Mouse (Mus musculus): Measurements from ENCODE around the gene Trio. TPM values are rescaled to one million over a fixed set of nuclear protein-coding genes. Genes with fewer than 3 reads are reported as not detected.

Gene Trio
- total RNA-seq, 1 experiment from 2014 or later = 24.6 TPM

DNA sequence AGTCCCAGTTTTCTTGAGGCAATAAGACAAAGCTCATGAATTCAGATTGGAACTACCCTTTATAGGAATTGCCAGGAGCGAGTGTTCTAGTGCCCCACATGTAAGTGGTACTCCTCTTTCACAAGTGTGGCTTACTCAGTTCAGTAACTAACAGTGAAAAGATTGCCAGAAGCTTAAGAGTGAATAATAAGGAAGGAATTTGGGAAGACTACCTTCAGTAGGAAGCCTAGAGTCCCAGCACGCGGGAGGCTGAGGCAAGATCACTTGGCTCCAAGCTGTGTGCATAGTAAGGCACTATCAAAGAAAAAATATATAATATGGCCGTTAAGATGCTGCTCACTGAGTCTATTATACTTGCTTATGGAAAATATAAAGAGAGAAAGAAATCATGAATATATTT, 26.2 kb upstream of the Trio start:
- ATAC-seq (replicated peaks in 1 of 2; ENCODE audit: insufficient read depth in 1 of 2, low FRiP score in 2 of 2, low TSS enrichment in 1 of 2, low read depth in 1 of 2, poor library complexity in 2 of 2, severe bottlenecking in 2 of 2) = no peak

DNA sequence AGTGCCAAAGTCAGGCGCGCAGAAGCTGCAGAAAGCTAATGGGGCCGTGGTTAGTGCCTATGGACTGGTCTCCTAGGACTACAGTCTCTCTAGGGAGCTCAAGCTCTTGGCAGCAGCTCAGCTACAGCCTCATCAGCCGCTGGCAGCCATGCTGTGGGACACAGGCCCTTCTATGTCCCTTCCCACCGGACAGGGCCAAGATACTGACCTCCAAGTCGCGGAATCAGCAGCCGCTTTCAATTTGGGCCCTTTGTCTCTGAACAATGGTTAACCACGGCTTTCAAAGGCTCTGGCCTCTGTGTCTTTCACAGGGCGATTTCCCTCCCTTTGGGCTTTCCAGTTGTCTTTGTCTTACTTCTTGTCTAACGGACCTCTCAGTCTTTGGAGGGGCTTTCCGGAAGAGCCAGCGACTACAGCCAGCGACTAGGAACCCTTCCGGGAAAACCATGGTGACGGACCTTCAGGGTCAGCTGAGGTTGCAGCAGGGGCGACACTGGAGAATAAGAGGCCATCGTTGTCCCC, 25.5 kb upstream of the Trio start:
- ATAC-seq (replicated peaks in 1 of 2; ENCODE audit: insufficient read depth in 1 of 2, low FRiP score in 2 of 2, low TSS enrichment in 1 of 2, low read depth in 1 of 2, poor library complexity in 2 of 2, severe bottlenecking in 2 of 2) = no peak

- no peak for ATAC-seq (replicated peaks in 1 of 2; ENCODE audit: insufficient read depth in 1 of 2, low FRiP score in 2 of 2, low TSS enrichment in 1 of 2, low read depth in 1 of 2, poor library complexity in 2 of 2, severe bottlenecking in 2 of 2)
These were observed 22.1 kb upstream of the Trio start for GRCm38 (mm10) chr15:28047711-28048110.

DNA sequence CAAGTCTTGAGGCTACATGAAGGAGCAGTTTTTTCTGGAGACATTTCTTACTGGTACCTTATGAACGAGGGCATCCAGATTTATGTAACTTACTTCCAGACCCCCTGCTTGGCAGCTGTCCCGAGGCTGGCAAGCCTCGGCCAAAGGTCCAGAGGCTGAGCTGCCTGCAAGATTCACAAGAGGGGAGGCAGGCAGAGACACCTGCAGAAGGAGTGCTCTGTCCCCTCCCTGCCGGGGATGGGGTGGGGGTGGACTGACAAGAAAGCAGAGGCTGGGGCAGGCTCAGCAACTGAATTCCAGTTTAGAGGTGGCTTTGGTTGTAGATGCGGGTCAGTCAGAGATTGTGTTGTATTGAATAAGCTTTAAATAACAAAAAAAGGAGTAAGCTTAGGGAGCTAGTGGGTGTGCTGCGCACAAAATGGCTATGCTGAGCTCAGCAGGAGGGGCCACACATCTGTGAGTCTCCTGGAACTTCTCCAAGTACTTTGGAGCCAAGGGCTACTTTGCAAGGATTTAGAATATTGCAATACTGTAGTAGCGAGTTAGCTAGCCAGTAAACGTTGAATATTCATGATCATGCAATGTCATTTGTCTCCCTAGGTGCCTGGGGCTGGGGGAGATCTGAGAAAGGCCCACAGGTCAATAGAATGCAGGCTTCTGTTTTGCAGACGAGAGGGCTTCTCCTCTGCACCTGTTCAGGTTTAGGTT, 15.7 kb upstream of the Trio start:
- ATAC-seq (replicated peaks in 1 of 2; ENCODE audit: insufficient read depth in 1 of 2, low FRiP score in 2 of 2, low TSS enrichment in 1 of 2, low read depth in 1 of 2, poor library complexity in 2 of 2, severe bottlenecking in 2 of 2) = no peak

DNA sequence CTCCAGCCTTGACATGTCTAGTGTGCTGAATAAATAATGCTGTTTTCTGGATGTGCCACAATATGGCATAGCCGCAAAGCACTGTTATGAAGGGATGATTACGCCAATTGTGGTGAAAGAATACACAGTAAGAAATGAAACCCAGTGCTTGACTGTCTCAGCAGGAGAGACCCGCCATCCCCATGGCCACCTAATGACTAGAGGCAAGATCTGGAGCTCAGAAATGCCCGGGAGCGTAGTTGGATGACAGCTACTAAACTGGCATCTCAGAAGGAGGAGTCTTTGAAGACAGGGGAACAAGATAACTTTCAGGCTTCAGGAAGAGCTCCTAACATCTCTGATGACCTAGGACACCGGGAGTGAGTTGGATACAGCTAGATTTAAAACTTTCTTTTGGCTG, 12.0 kb upstream of the Trio start:
- ATAC-seq (replicated peaks in 1 of 2; ENCODE audit: insufficient read depth in 1 of 2, low FRiP score in 2 of 2, low TSS enrichment in 1 of 2, low read depth in 1 of 2, poor library complexity in 2 of 2, severe bottlenecking in 2 of 2) = no peak

GRCm38 (mm10) chr15:28035601-28036000, 10.0 kb upstream of the Trio start:
- no peak for ATAC-seq (replicated peaks in 1 of 2; ENCODE audit: insufficient read depth in 1 of 2, low FRiP score in 2 of 2, low TSS enrichment in 1 of 2, low read depth in 1 of 2, poor library complexity in 2 of 2, severe bottlenecking in 2 of 2)

GRCm38 (mm10) chr15:28034636-28035035, 9.0 kb upstream of the Trio start:
- no peak for ATAC-seq (replicated peaks in 1 of 2; ENCODE audit: insufficient read depth in 1 of 2, low FRiP score in 2 of 2, low TSS enrichment in 1 of 2, low read depth in 1 of 2, poor library complexity in 2 of 2, severe bottlenecking in 2 of 2)

DNA sequence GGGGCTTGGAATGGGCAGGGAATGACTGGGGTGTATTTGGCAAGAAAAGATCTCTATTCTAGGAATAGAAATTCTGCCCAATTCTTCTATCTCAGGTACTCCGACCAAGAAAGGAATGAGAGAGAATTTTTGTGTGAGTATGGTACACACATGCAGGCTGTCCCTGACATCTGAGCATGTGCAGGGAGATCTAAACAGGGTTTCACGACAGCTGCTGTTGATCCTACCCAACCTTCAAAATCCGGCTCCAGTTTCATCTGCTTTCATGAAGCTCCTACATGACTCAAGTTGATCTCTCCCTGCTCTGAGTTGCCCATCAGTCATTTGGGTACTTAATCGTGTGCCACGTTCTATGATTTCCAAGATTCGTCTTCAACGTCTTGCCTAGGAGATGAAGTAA, 3.7 kb upstream of the Trio start:
- no peak for ATAC-seq (replicated peaks in 1 of 2; ENCODE audit: insufficient read depth in 1 of 2, low FRiP score in 2 of 2, low TSS enrichment in 1 of 2, low read depth in 1 of 2, poor library complexity in 2 of 2, severe bottlenecking in 2 of 2)

GRCm38 (mm10) chr15:28028542-28028941, 2.9 kb upstream of the Trio start:
- no peak for ATAC-seq (replicated peaks in 1 of 2; ENCODE audit: insufficient read depth in 1 of 2, low FRiP score in 2 of 2, low TSS enrichment in 1 of 2, low read depth in 1 of 2, poor library complexity in 2 of 2, severe bottlenecking in 2 of 2)

GRCm38 (mm10) chr15:28026167-28026481, 476 bp upstream of the Trio start:
- no peak for ATAC-seq (replicated peaks in 1 of 2; ENCODE audit: insufficient read depth in 1 of 2, low FRiP score in 2 of 2, low TSS enrichment in 1 of 2, low read depth in 1 of 2, poor library complexity in 2 of 2, severe bottlenecking in 2 of 2)

DNA sequence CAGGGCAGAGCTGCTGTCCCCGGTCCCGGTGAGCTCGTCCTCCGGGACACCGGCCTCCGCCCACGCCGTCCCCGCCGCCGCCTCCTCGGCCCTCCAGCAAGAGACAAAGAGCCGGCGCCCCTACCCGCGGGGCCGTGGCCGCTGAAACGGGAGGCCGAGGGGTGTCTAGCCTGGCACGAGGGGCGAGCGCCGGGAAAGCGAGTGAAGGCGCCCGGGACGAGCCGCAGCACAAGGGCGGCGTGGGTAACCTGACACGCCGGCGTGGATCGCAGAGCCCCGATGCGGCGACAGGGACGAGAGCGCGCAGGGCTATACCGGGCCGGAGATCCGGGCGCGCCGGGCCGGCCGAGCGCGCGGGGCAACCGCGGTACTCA, 696 bp downstream of the Trio start:
- no peak for ATAC-seq (replicated peaks in 1 of 2; ENCODE audit: insufficient read depth in 1 of 2, low FRiP score in 2 of 2, low TSS enrichment in 1 of 2, low read depth in 1 of 2, poor library complexity in 2 of 2, severe bottlenecking in 2 of 2)

DNA sequence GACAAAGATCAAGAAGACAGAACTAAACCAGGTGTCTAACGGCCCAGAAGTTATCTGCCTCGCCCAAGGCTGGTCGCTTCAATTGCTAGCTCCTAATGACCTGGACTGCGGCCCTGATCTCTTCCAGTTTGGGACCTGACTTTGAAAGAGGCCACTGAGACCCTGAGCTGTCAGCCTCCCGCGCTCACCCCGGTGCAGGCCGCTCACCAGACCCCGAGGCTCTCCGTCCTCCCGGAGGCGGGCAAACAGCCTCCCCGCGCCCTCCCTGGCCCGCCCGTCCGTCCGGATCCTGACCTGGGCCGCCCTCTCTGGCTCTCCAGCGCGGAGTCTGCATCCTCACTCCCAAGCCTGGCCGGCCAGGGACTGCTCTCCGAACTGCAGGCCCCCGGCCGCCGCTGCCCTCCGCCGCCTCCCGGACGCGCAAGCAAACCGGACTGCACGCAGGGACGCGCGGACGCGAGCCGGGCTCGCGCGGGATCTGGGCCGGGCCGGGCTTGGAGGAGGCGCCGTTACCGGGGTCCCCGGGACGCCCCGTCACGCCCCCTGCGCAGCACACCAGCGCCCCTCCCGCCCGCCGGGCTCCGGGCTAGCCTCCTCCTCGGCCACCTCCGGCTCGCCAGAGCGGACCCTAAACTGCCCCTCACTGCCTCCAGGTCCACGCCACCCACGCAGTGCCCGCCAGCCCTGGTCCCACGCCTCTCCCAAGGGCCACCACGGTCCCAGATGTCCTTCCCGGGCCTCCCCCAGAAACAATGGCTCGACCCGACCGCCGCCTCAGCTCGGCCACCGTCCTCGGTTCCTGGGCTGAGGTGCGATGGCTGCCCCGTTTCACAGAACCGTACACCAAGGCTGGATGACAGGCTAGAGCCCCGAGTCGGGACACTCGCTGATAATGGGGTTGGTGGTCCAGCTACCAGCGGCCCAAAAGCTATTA, 1.4 kb downstream of the Trio start:
- ATAC-seq (replicated peaks in 1 of 2; ENCODE audit: insufficient read depth in 1 of 2, low FRiP score in 2 of 2, low TSS enrichment in 1 of 2, low read depth in 1 of 2, poor library complexity in 2 of 2, severe bottlenecking in 2 of 2) = peak in 1 of 2 experiments; percentile 16; a peak in 2 of 4 replicates

- ATAC-seq (replicated peaks in 1 of 2; ENCODE audit: insufficient read depth in 1 of 2, low FRiP score in 2 of 2, low TSS enrichment in 1 of 2, low read depth in 1 of 2, poor library complexity in 2 of 2, severe bottlenecking in 2 of 2) = no peak
These were observed 3.9 kb downstream of the Trio start for GRCm38 (mm10) chr15:28021591-28022209.

DNA sequence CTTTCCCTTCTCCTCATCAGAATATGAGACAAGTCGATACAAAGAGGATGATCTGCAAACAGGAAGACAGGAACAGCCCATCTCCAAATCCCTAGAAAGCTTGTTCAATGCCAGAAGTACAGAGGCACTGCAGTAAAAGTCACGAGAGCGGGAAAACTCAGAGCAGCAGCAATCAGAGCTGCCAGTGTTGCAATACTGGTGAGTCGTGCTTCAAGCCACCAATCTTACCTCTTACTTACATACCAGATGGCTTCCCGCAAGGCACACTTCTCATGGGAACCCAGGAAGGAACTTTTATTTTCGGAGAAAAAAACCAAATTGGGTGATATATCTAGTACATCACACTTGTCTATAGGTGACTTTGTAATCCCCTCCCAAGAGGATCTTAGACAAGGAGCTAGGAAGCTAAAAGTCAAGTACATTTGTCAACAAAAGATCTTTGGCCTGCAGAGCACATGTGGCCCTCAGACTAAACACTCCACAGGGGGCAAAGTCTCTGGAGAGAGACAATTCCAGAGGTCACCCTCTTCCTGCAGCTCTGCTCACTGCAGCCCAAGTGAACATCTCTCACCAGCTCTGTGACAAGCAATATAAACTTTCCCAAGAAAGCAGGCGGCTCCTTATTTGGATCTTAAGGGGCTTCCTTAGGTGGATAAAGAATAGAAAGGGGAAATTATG, 6.1 kb downstream of the Trio start:
- ATAC-seq (replicated peaks in 1 of 2; ENCODE audit: insufficient read depth in 1 of 2, low FRiP score in 2 of 2, low TSS enrichment in 1 of 2, low read depth in 1 of 2, poor library complexity in 2 of 2, severe bottlenecking in 2 of 2) = no peak

DNA sequence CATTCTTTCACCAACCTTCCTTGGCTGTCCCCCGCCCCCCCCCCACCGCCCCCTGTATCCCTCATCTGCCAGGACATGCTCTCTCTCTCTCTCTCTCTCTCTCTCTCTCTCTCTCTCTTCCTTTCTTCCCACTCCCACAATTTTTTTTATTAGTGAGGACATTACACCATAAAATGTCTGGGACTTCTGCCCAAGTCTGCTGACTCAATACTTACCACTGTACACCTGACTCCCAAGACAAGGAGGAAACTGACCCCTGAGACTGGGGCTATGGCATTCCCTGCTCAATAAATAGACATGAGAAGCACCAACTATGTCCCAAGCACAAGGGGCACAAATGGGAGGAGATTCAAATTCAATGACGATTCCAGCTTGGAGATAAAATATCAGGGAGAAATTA, 18.1 kb downstream of the Trio start:
- ATAC-seq (replicated peaks in 1 of 2; ENCODE audit: insufficient read depth in 1 of 2, low FRiP score in 2 of 2, low TSS enrichment in 1 of 2, low read depth in 1 of 2, poor library complexity in 2 of 2, severe bottlenecking in 2 of 2) = no peak

GRCm38 (mm10) chr15:28004192-28004767, 21.4 kb downstream of the Trio start:
- ATAC-seq (replicated peaks in 1 of 2; ENCODE audit: insufficient read depth in 1 of 2, low FRiP score in 2 of 2, low TSS enrichment in 1 of 2, low read depth in 1 of 2, poor library complexity in 2 of 2, severe bottlenecking in 2 of 2) = no peak

DNA sequence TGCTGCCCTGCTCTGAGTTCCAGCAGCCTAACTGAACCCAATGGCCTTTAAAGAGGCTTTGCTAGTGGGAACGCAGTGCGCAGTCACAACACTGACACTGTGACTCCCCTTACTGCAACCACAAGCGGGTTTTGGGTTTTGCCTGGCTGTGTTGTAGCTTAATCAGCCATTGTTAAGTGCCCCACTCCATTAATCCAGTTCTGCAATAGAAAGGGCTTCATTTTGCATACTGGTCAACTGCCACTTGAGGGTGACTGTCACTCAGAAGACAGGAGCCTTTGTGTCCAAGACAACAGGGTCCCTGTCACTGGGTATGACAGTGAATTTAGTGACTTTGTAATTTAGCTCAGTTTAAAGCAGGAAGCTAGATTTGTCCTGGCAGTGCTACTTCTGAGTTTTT, 23.1 kb downstream of the Trio start:
- ATAC-seq (replicated peaks in 1 of 2; ENCODE audit: insufficient read depth in 1 of 2, low FRiP score in 2 of 2, low TSS enrichment in 1 of 2, low read depth in 1 of 2, poor library complexity in 2 of 2, severe bottlenecking in 2 of 2) = peak; percentile 27 to 42; a peak in 1 of 4 replicates
